Mouse (Mus musculus) layer of hippocampus, postnatal 36 days (tissue): ENCODE measurements at regions not wholly inside any gene's neighbourhood (a gene's known extent, or its start where the extent isn't known, plus 50 kb on each side); places are given as distances from the start of the nearest gene placed in this dataset.

Experiments used
- DNase-seq, 2 experiments: peaks; one replicate each; pipeline ENCODE4 v3.0.0; 2022

DNA sequence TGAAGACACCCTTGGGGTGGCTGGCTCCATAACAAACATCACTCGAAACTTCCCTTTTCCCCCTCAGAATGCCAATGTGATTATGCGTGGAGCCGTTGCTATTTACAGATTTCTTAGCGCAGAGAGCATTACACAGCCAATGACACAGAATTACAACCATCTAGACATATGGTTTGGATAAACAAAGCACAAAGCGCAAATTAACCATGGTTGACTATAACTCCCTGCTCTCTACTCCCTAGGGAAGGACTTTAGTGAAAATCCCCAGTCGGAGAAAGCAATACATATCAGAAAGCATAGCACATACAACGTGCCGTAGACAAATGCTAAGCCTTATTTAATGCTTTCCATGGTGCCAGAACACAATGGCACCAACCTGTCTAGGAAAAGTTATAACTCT lies 131.8 kb downstream of the Tshz3 start:
- no peak for DNase-seq

DNA sequence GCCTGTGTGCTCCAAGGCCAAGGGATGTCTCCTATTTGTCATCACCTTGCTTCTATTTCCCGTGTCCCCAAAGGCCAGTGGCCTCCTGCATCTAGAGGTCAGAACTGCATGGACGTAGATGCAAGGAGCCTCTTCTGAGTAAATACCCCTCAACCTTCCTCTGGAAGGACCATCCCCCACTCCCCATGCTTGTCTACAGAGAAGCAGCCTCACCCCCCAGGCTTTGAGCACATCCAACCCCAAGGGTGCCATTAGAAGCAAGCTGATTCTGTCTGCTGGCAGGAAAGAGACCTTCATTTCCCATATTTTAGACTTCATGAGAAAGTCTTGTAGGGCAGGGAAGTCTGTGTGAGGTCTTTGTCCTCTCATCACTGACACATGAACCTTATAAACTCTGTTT lies 132.2 kb downstream of the Tshz3 start:
- DNase-seq: no peak

DNA sequence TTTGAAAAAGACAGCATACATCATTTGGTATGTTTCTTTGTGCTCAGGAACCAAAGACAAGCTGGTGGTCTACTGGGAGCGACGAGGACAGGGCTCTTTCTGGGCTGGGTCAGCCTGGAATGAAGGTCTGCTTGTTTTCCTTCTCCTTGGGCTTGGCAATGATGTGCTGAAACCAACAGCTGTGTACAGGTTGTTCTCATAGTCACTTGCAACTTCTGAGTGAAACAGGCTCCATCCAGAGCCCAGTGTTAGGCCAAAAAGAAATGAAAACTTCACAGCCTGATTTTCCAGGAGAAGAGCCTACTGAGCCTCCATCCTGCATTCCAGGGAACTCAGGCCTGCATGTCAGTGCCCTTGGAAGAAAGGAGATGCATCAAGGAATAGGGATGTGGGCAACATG lies 150.4 kb downstream of the Tshz3 start:
- DNase-seq: no peak

DNA sequence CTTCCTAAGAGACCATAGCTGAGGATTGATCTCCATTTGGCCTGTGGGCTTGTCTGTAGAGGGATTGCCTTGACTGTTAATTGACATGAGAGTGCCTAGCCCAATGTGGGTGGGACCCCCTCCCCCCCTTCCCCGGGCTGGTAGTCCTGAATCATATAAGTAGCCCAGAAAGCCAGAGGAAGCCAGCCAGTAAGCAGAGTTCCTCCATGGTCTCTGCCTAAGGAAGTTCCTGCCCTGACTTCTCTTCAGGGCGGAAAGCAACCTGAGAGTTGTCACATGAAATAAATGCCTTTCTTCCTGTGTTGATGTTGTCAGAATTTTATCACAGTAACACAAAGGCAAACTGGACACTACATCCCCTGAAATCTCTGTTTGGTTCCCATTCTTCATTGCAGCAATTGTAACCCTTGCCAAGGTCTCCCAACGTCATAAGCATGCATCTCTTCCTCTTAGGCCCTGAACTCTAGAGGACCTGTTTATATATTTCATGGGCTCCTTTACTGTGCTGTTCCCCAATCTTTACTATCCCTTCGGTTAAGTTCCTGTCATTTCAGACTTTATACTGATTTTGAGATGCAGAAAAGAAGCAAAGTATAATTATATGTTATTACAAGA lies 153.5 kb downstream of the Tshz3 start:
- no peak for DNase-seq

DNA sequence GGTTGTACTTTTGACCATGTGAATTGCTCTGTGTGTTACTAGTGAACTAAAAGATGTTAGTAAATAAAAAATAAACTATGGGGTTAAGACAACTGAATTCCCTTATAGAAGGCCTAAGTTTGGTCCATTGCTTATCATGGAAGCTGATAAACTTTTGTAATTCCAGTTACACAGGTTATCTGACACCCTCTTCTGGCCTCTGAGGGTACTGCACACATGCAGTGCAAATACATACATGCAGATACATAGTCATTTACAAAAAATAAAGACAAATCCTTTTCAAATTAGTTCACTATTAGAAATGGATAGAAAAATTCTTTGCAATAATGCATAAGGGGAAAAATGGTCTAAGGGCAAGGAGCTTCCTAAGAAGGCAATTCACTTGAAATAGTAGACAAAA lies 156.4 kb downstream of the Tshz3 start:
- no peak for DNase-seq

DNA sequence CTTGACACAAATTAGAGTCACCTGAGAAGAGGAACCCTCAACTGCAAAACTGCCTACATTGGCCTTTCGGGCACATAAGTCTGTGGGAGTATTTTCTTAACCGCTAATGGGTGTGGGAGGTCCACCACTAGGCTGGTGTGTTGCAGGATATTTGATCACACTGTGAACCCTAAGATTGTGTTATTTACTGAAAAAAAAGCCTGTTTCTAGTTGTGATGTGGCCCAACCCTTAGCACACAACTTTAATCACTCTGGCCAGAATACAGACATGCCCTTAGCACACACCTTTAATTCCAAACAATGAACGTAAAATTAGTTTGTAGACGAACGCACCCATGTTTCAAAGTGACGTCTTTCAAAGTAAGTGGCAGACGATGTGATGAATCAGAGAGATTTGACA lies 161.5 kb downstream of the Tshz3 start:
- DNase-seq: no peak

DNA sequence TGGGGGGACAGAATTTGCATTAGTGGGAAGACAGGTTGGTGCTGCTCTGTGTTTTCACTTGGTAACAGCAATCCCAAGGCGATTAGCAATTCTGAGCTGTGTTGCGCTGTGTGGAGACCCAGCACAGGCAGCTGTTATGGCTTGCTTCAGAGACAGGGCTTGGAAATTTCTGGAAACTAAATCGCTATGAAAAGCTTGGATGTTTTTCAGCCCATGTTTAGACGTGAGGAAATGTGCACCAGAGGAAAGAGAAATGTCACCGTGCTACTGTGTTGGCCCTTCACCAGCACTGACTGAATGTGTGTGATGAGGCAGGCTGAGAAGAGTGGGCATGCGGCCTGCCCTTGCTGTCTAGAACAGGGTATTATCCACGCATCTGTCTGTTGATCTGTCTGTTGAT lies 164.6 kb downstream of the Tshz3 start:
- DNase-seq: no peak

DNA sequence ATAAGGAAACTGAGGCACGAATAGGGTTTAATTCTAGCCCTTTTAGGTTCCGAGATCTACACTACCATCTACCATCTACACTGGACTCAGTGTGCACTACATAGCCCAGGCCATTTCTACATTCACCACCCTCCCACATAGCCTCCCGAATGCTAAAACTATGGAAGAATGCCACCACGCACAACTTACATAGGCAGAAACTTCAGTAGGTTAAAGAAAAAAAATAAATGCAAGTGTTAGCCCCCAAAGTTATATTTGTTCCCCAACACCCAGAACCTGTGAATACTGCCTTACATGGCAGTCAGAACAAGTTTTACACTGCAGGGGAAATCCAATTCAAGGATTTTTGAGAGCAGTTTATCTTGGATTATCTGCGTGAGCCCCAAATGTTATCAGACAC lies 165.8 kb downstream of the Tshz3 start:
- no peak for DNase-seq

DNA sequence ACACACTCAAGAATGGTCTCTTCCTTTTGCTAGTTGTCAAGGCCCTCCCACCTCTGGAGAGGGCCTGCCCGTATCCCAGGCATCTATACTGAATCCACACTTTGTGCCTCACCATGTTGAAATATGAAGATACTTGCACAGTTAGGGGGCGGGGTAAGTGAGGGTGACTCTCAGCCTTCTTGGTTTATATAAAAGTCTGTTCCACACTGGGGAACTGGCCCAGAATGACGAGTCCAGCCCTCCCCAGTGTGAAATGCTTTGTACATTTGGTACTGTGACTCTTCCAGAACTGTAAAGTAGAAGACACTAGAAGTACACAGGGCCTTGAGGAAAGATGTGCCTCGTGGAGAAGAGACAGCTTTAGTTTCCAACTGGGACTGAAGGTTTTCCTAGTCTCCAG lies 166.8 kb downstream of the Tshz3 start:
- DNase-seq: no peak

DNA sequence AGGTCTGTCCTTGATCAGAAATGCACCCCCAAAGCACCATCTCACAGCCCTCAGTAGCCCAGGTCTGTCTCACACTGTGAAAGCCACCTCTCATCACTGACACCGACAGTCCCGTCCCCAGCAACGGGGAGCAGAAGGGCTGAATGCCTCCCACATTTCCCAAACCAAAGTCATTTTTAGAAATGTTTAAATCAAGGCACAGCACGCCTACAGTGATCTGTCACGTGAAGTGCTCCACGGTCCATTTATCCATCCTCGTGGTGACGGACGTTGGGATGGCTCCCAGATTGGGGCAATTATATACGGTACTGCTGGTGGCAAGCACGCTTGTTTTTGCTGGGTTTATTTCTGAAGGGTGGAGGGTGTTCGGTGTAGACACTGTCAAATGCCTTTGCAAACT lies 168.7 kb downstream of the Tshz3 start:
- no peak for DNase-seq

DNA sequence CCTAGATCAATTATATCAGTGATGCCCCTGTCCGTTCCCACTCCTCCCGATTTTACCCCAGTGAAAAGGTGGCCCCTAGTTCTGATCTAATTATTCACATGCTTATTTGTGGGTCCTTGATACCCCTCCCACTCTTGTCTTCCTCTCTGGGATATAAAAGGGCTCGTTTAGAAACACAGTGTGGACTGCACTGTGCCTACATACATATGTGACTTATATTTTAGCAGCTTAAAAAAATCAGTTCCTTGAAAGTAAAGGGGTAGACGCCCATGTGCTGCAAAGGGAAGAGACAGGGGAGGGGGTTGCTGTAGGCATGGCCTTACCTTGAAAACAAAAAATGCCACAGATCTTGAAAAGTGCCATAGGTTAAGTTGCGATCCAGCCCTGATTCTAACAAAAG lies 176.1 kb downstream of the Tshz3 start:
- DNase-seq: no peak

DNA sequence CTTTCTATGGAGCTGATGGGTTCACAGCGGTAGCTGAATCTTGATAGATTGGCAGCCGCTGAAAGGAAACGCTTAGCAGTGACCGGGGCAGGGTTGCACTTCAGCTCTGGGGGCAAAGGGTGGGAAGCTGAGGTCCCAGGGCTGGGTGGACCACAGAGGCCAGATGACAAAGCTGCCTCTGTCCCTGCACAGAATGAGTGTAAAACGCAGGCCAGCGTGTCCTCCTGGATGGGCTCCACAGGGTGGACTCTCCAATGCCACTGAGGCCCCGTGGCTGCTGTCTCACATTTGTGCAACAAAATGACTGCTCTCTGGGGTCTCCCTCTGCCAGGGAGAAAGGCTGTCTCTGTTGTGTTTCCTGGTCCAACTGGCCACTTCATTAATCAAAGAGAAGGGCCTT lies 179.8 kb downstream of the Tshz3 start:
- DNase-seq: no peak

DNA sequence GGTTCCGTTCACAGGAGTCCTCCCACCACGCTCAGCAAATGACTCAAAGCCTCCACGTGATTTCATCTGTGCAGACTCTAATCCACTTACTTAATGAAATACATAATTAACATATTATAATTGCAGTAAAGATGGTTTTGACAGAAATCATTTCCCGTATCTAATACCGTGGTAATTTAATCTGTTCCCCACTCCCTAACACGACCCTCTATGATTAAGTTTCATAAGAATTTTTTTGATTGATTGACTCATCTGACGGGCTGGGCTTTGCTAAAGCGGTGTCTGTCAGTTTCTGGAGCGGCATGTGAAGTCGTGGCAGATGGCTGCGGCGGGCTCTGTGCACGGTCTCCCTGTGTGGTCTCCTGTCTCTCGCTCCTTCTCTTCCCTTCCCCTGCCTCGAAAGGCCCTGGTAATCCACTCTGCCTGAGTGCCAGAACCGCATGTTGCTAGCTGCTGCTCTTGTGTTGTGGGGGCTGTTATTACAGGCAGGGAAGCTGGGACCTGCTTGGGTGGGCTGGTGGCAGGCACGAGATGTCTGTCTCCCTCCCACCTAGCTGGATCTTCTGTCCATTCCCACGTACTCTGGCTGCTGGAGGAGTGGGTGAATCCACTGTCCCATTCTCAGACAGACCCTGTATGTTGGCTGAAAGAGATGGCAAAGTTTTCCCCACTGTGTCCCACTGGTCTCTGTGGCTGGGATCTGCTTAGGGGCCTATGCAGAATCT lies 195.0 kb downstream of the Tshz3 start:
- no peak for DNase-seq

DNA sequence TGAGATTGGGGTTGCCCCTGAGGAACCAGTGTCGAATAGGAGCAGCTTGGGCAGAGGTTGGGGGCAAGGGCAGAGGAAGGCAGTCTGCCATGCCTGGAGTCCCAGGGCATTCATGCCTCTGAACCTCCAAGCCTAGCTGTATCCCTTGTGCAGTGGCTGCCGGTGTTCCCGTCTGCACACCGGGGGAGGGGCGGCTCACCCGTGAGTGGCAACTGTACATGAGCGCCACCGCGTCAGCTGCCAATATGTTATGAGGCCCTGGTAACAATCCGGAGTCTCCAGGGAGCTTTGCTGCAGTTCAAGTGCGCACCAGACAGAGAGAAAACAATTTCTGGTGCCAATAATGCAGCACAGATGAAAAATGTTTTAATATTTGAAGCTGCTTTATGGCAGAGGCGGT lies 198.4 kb downstream of the Tshz3 start:
- peak in 1 of 2 experiments; percentile 14 for DNase-seq

DNA sequence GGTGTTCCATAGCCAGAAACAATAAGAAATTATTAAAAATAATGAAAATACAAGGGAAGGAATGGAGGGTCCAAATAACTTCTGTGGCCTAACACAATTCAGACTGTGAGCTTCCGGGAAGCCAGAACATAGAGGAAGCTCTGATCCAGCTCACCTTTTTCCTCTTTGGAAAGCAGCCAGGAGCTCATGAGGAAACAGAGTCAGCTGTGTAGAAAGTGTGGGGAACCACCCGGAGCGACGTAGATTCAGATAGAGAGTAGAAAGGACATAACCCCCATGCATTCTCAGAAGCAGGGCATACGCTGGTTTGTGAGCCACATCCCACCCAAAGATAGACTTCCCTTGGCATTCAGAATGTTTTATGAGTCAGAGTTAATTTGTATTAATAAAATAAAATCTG lies 203.6 kb downstream of the Tshz3 start:
- no peak for DNase-seq

DNA sequence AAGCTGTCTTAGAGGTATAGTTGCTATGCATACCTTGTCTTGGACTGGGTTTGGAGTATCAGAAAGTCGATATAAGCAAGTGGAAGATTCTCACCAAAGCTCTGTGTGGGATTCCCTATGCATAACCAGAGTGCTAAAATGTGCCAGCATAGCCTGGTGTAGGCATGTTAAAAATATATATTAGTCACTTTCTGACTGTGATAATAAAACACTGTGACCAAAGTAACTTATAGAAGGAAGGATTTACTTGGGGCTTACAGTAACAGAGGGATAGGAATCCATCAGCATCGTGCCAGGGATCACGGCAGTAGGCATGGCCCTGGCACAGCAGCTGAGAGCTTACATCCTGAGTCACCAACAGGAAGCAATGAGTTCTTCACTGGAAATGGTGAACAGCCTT lies 215.4 kb downstream of the Tshz3 start:
- no peak for DNase-seq

DNA sequence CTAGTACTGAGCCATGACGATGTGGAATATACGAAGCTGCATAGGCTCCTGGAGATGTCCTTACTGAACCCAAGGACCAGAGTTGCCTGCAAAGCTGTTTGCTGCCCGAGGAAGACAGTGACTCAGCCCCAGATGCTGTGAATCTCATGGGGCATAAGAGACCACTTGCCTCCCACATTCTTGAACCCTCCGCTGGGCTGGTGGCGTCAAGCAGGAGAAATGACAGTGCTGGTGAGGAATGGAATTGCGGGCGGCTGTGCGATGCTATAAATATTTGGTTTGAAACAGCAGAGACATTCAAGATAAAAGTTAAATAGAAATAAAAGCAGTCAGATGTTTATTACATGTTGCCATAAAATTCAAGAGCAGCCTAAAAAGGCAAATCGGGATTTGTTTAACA lies 216.3 kb downstream of the Tshz3 start:
- DNase-seq: no peak

DNA sequence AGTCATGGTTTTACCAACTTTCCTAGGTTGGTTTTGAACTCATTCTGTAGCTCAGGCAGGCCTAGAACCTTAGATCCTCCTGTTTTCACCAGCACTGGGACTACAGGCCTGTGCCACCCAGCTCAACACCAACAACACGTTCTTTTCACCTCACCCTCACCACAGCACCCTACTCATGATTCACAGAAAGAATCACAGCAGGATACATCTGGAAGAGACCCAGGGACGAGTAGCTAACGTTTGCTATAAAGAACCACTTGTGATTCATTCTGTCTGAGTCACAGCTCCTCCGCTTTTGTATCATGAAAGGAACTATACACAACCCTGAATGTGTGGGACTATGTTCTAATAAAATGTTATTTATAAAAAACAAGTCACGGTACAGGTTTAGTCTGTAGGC lies 217.3 kb downstream of the Tshz3 start:
- DNase-seq: no peak

DNA sequence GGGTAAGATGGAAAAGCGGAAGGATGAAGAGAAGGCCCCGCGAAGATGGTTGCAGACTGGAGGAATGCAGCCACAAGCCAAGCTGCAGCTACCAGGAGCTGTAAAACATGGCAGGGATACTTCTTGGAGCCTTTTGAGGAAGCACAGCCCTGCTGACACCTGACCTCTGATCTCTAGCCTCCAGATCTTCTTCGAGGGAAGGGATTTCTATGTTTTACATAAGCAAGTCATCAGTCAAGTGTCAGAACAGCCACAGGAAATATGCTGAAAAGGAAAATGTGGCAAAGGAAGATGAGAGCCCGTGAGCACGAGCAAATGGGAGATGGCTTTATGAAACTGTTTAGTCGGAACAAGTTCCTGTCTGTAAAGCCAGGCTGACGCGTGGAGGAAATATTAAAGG lies 219.1 kb downstream of the Tshz3 start:
- DNase-seq: no peak

DNA sequence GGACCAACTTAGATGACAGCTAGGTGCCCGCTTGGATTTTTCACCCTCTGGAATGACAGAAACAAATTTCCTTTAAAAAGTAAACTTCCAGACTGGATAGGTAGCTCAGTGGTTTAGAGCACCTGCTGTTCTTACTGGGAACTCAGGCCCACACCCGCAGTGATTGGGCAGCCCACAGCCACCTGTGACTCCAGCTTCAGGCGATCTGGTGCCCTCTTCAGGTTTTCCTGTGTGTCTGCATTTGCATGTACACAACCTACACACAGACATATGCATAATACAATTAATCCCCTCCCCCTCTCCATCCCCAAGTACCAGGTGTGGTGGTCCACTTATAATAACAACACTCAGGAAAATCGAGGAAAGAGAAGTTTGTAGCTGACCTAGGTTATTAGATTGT lies 221.5 kb downstream of the Tshz3 start:
- no peak for DNase-seq

DNA sequence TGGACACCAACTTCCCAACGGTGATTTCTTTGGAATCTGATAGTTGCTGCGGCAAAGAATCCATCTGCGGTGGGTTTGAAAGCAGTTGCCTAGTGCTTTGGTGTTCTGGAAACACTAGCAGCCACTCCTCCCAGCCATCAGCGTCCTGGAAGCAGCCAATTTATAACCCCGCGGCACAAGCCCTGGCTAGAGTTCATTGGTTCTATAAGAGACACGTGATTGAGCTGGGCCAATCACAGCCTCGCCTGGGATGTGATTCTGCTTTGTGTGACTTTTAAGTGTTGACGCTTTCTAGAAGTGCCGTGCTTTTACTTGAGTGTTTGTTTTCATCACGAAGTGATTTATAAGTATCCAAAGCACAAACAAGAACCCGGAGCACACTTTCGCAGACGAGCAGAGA lies 223.1 kb downstream of the Tshz3 start:
- DNase-seq: no peak

DNA sequence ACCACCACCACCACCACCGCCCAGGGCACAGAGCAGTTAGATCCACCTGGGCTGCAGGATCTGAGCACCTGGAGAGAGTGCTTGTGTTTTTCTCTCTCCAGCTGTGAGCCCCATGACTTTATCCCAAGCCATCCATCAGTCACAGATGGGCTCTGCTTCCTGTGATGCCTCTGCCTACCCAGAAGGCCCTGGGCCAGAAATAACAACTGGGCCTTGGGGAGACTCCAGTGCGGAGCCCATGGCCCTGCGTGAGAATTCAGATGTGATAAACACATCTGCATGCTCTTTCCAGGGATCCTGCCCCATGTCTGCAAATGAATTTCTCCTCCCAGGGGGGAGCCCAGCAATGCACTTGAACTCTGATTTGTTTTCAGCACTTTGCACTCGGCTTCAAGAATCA lies 235.6 kb downstream of the Tshz3 start:
- DNase-seq: no peak

DNA sequence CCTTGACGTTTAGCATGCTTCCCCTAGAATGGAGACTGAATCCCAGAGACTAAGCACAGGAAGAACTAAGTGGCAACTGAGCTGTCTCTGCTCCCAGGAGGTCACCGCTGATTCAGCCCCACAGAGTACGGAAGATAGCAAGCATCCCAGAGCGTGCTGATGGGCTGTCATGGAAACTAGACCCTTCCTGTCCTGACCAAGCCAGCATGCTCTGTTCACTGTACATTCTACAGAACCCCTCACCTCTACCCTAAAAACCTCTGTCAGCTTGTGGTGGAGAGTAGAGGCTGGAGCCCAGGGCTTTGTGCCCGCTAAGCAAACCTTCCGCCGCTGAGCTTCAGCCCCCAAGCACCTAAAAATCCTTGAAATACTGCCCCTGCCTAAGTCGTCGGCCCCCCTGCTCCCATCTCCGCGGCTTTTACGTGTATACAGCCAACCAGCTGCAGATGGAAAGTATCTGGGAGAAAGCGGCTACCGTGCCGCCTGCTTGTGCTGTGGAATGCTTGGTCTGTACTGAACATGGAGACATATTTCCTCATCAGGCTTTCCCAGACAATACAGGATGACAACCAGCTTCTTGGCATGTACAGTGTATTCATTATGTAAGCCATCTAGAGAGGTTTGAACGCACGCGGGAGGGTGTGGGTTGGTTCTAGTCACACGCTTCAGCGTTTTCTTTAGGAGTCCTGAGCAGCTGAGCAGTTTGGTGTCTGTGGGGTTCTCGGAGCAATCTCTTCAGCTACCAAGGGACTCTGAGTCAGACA lies 237.1 kb downstream of the Tshz3 start:
- DNase-seq: peak; percentile 30 to 44

DNA sequence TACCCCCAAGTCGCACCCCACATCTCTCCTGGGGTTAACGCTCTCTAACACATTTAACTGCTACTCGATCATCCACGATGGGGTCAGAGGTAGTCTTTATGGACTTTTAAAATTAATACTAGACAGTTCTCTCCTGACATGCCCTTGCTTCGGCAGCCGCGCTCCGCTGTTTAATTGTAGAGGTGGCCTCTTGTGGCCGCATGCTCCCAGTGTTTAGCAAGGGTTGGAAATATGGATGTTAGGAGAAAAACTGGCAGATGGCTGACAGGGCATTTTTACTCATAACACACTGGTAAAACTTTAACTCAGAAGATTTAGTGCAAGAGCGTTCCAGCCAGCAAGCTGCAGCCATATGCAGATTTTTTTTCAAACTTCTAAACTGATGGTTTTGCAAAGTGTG lies 242.7 kb downstream of the Tshz3 start:
- no peak for DNase-seq
